19 mouse cellular contexts compared by ENCODE assay signal in the genomic region with DNA sequence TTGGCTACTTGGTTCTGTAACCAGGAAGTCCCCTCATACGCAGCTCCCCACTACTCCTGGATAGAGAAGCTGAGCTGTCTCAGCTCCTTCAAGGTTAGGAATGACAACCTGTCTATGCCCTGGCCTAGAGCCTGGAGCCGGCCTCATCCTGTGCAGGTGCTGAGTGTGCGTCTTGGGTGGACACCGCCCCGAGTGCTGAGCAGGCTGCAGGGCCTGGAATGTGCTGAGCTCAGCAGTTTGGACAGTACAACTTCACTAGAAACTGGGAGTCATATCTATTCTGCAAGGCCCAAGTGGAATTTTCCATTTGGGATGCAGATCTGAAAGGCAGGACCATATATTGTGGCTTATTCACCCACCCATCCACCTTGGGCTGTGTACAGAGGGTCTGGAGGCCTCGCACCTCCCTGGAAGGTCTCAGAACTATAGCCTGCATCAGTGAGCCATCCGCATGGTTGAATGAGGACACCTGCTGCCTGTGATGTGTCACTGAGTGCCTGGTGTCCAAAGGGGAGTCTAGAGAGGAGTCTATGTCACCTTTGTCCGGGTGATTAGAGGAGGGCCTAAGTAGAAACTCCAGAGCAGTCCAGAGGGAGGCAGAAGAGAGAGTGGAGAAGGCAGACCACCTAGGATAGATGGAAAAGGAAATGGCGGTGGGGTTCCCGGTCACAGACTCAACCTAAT.
DNase-seq lines count a peak whose midpoint lies in the region; ATAC-seq and TF ChIP-seq lines count a peak whose summit lies in the region.
"Had no signal": no experiment of that assay in that cellular context is flagged by ENCODE, and none has a peak within 500 bp of the region (broad histone marks: within the 10 kb centered on the region; RNA-seq: fewer than 3 reads in every experiment).

No protein-coding gene starts in this region.

- no peak for ATAC-seq in embryonic facial prominence, embryonic 14.5 days (ENCODE audit: low read depth)
- 0 out of 2 replicates have a peak, but pooled peaks have one; percentile 19 for ATAC-seq in limb, embryonic 14.5 days (ENCODE audit: low FRiP score, low read depth)
- ATAC-seq in forebrain, postnatal 0 days: no peak
- ATAC-seq: forebrain, embryonic 15.5 days; liver, postnatal 0 days; midbrain, embryonic 13.5 days had no signal

- no peak overlapping the region for H3K9ac ChIP-seq in embryonic facial prominence, embryonic 14.5 days (ENCODE audit: low read depth, low read length)
- H3K9ac ChIP-seq in limb, embryonic 14.5 days (ENCODE audit: low read depth, low read length, severe bottlenecking): no peak overlapping the region
- no peak overlapping the region for H3K9ac ChIP-seq in forebrain, postnatal 0 days
- H3K9ac ChIP-seq: embryonic facial prominence, embryonic 15.5 days; forebrain, embryonic 15.5 days; liver, postnatal 0 days; midbrain, embryonic 13.5 days had no signal

- 0 out of 2 replicates have a peak, but pooled peaks cover 9% of the 10 kb centered on the region for H3K4me1 ChIP-seq in embryonic facial prominence, embryonic 14.5 days (ENCODE audit: control insufficient read depth, insufficient read depth, low read length)
- peaks cover 33% of the 10 kb centered on the region for H3K4me1 ChIP-seq in embryonic facial prominence, embryonic 10.5 days
- H3K4me1 ChIP-seq in limb, embryonic 14.5 days (ENCODE audit: control insufficient read depth, insufficient read depth, low read length): peaks cover 3% of the 10 kb centered on the region; the same call in 1 of the 2 replicates
- peaks cover 22% of the 10 kb centered on the region for H3K4me1 ChIP-seq in limb, embryonic 10.5 days
- no peaks in the 10 kb centered on the region; the same call in 1 of the 2 replicates for H3K4me1 ChIP-seq in forebrain, postnatal 0 days (ENCODE audit: insufficient read depth)

- H3K4me3 ChIP-seq in embryonic facial prominence, embryonic 14.5 days (ENCODE audit: low read depth, low read length): no peak overlapping the region
- H3K4me3 ChIP-seq in embryonic facial prominence, embryonic 10.5 days: no peak overlapping the region
- H3K4me3 ChIP-seq in limb, embryonic 14.5 days (replicated peaks; ENCODE audit: low read length): no peak overlapping the region
- H3K4me3 ChIP-seq in limb, embryonic 10.5 days: no peak overlapping the region
- H3K4me3 ChIP-seq in forebrain, postnatal 0 days (ENCODE audit: low read depth, low read length): no peak overlapping the region
- H3K4me3 ChIP-seq: embryonic facial prominence, embryonic 15.5 days; forebrain, embryonic 15.5 days; midbrain, embryonic 13.5 days had no signal

- no peak overlapping the region for H3K27ac ChIP-seq in embryonic facial prominence, embryonic 14.5 days (replicated peaks; ENCODE audit: low read depth, low read length)
- no peak overlapping the region for H3K27ac ChIP-seq in embryonic facial prominence, embryonic 10.5 days (replicated peaks)
- no peak overlapping the region for H3K27ac ChIP-seq in limb, embryonic 14.5 days (replicated peaks; ENCODE audit: low read depth, low read length)
- no peak overlapping the region for H3K27ac ChIP-seq in limb, embryonic 10.5 days
- no peak overlapping the region for H3K27ac ChIP-seq in forebrain, postnatal 0 days (ENCODE audit: low read depth, low read length)
- H3K27ac ChIP-seq: embryonic facial prominence, embryonic 15.5 days; forebrain, embryonic 15.5 days; macrophage; midbrain, embryonic 13.5 days had no signal

- peak; percentile 18 for DNase-seq in embryonic facial prominence, embryonic 14.5 days (ENCODE audit: low spot score)
- DNase-seq in embryonic facial prominence, embryonic 10.5 days (ENCODE audit: low spot score): no peak
- no peak for DNase-seq in limb, embryonic 14.5 days (ENCODE audit: low spot score)
- no peak for DNase-seq in limb, embryonic 10.5 days (ENCODE audit: low spot score)
- peak; percentile 62 to 63 for DNase-seq in kidney, adult 8-10 months
- peak; percentile 50 to 72 for DNase-seq in kidney, postnatal 4 days
- no peak for DNase-seq in urinary bladder, adult 18-20 months (ENCODE audit: low spot score in 2 of 2)
- DNase-seq in forebrain, postnatal 0 days: no peak
- DNase-seq: adrenal gland, postnatal 14 days; cerebellum, postnatal 36 days; gastrocnemius, postnatal 36 days; liver, postnatal 0 days; right cerebral cortex, postnatal 4 days; thymus, postnatal 4 days had no signal

- no peaks in the 10 kb centered on the region for H3K27me3 ChIP-seq in embryonic facial prominence, embryonic 14.5 days (replicated peaks; ENCODE audit: control insufficient read depth, insufficient read depth, low read length)
- H3K27me3 ChIP-seq in embryonic facial prominence, embryonic 10.5 days (replicated peaks; ENCODE audit: low read depth, poor library complexity, severe bottlenecking): no peaks in the 10 kb centered on the region
- H3K27me3 ChIP-seq in limb, embryonic 14.5 days (ENCODE audit: control insufficient read depth, insufficient read depth, low read length): no peaks in the 10 kb centered on the region
- H3K27me3 ChIP-seq in limb, embryonic 10.5 days (ENCODE audit: low read depth, poor library complexity, severe bottlenecking): no peaks in the 10 kb centered on the region
- H3K27me3 ChIP-seq in forebrain, postnatal 0 days (ENCODE audit: insufficient read depth, low read length): no peaks in the 10 kb centered on the region
- H3K27me3 ChIP-seq: embryonic facial prominence, embryonic 15.5 days; forebrain, embryonic 15.5 days; midbrain, embryonic 13.5 days had no signal

- WGBS in embryonic facial prominence, embryonic 14.5 days: 83% methylated on average over 10 of the region's 10 CpGs
- WGBS in embryonic facial prominence, embryonic 10.5 days: 92% methylated on average over 10 of the region's 10 CpGs
- WGBS in limb, embryonic 14.5 days: 77% methylated on average over 10 of the region's 10 CpGs
- 90% methylated on average over 10 of the region's 10 CpGs for WGBS in limb, embryonic 10.5 days
- WGBS in forebrain, postnatal 0 days: 93% methylated on average over 10 of the region's 10 CpGs

- H3K36me3 ChIP-seq in embryonic facial prominence, embryonic 14.5 days (ENCODE audit: control insufficient read depth, insufficient read depth, low read length): no peaks in the 10 kb centered on the region
- no peaks in the 10 kb centered on the region for H3K36me3 ChIP-seq in embryonic facial prominence, embryonic 10.5 days (replicated peaks)
- no peaks in the 10 kb centered on the region for H3K36me3 ChIP-seq in limb, embryonic 14.5 days (ENCODE audit: control insufficient read depth, insufficient read depth, low read length)
- no peaks in the 10 kb centered on the region for H3K36me3 ChIP-seq in limb, embryonic 10.5 days
- no peaks in the 10 kb centered on the region for H3K36me3 ChIP-seq in forebrain, postnatal 0 days (ENCODE audit: insufficient read depth)
- H3K36me3 ChIP-seq: embryonic facial prominence, embryonic 15.5 days; forebrain, embryonic 15.5 days; G1E had no signal

- no peaks in the 10 kb centered on the region for H3K9me3 ChIP-seq in embryonic facial prominence, embryonic 14.5 days (ENCODE audit: control insufficient read depth, low read length)
- H3K9me3 ChIP-seq in embryonic facial prominence, embryonic 10.5 days: no peaks in the 10 kb centered on the region
- H3K9me3 ChIP-seq in limb, embryonic 14.5 days (ENCODE audit: control insufficient read depth, low read length): no peaks in the 10 kb centered on the region
- no peaks in the 10 kb centered on the region for H3K9me3 ChIP-seq in limb, embryonic 10.5 days (replicated peaks)
- H3K9me3 ChIP-seq in forebrain, postnatal 0 days (ENCODE audit: low read length): no peaks in the 10 kb centered on the region
- H3K9me3 ChIP-seq: embryonic facial prominence, embryonic 15.5 days; forebrain, embryonic 15.5 days; midbrain, embryonic 13.5 days had no signal

- H3K4me2 ChIP-seq in embryonic facial prominence, embryonic 14.5 days (ENCODE audit: low read depth, low read length): no peak overlapping the region
- H3K4me2 ChIP-seq in limb, embryonic 14.5 days (replicated peaks; ENCODE audit: low read depth, low read length, severe bottlenecking): no peak overlapping the region
- H3K4me2 ChIP-seq in forebrain, postnatal 0 days (ENCODE audit: low read depth): no peak overlapping the region
- H3K4me2 ChIP-seq: embryonic facial prominence, embryonic 15.5 days; forebrain, embryonic 15.5 days; midbrain, embryonic 13.5 days had no signal

- no peak for TF ChIP-seq CTCF in forebrain, postnatal 0 days (IDR thresholded peaks at IDR 0.05; ENCODE audit: low read depth)

- no peak for TF ChIP-seq POLR2A in limb, embryonic 14.5 days (IDR thresholded peaks at IDR 0.05; ENCODE audit: borderline replicate concordance, extremely low read depth, insufficient read depth, insufficient read length)

Comparison
In these comparisons a context has a peak if more than half of its experiments do, and no peak if none do; other contexts are left out.
1. DNase-seq: peak in embryonic facial prominence, embryonic 14.5 days (single experiment), kidney, adult 8-10 months (2 of 2) and kidney, postnatal 4 days (2 of 2); none in embryonic facial prominence, embryonic 10.5 days (single experiment), limb, embryonic 14.5 days (single experiment), limb, embryonic 10.5 days (single experiment), urinary bladder, adult 18-20 months (0 of 2) and forebrain, postnatal 0 days (single experiment).